Mouse (Mus musculus): ENCODE measurements around the gene Map2k2.
"Not testable (repeated sequence)": the region's sequence is repeated elsewhere in the genome, so short reads cannot be mapped to it uniquely, and the experiment has no call there.

Gene Map2k2

GRCm38 (mm10) chr10:81177491-81177925, 71.8 kb downstream of the Map2k2 start:
- peak; percentile 61 for DNase-seq

GRCm38 (mm10) chr10:81177958-81178712, 72.4 kb downstream of the Map2k2 start:
- no peak for DNase-seq

- DNase-seq: no peak
These were observed 73.2 kb downstream of the Map2k2 start for GRCm38 (mm10) chr10:81178927-81179326.

- no peak for DNase-seq
These were observed 74.0 kb downstream of the Map2k2 start for GRCm38 (mm10) chr10:81179451-81180342.

- DNase-seq: no peak
These were observed 75.2 kb downstream of the Map2k2 start for GRCm38 (mm10) chr10:81180946-81181345.

GRCm38 (mm10) chr10:81181860-81182259, 76.1 kb downstream of the Map2k2 start:
- not testable (repeated sequence) for DNase-seq

GRCm38 (mm10) chr10:81182336-81183333, 76.9 kb downstream of the Map2k2 start, which contains the start of gene Dapk3:
Dapk3 (plus strand) TSS chr10:81183005.
- peak; percentile 96 for DNase-seq
